Mouse (Mus musculus) hindbrain, embryonic 14.5 days (tissue): ENCODE data around the gene Piwil1. TPM values are rescaled to one million over a fixed set of nuclear protein-coding genes. Genes with fewer than 3 reads are reported as not detected.

ENCODE experiments used
- ATAC-seq: fragments of 200-750 bp; cut with Nextera tagmentation; 2 replicates; pipeline ENCODE4 v1.8.0; 2017; ENCODE audit warnings: moderate number of reproducible peaks, mild to moderate bottlenecking, moderate TSS enrichment, moderate library complexity; ENCODE audit not compliant: low FRiP score
- DNase-seq: peaks from one replicate; pipeline ENCODE4 v3.0.0-alpha.2; 2015; ENCODE audit warnings: low spot score
- H3K27ac ChIP-seq: fragments of 300-500 bp; sonication (generic); 2 replicates; pipeline ENCODE4 v1.5.1; 2014; ENCODE audit warnings: mild to moderate bottlenecking, moderate library complexity
- H3K27me3 ChIP-seq: fragments of 300-500 bp; sonication (generic); 2 replicates; pipeline ENCODE4 v1.6.1; 2014; ENCODE audit warnings: mild to moderate bottlenecking, low read length, mixed read lengths; ENCODE audit not compliant: control insufficient read depth, insufficient read depth
- H3K36me3 ChIP-seq: fragments of 300-500 bp; sonication (generic); replicated peaks from 2 replicates; pipeline ENCODE4 v1.6.1; 2014; ENCODE audit not compliant: control insufficient read depth, insufficient read depth
- H3K4me1 ChIP-seq: fragments of 300-500 bp; sonication (generic); replicated peaks from 2 replicates; pipeline ENCODE4 v1.6.1; 2014; ENCODE audit warnings: antibody characterized with exemption, low read length, mixed read lengths; ENCODE audit not compliant: control insufficient read depth, insufficient read depth
- H3K4me2 ChIP-seq: fragments of 300-500 bp; sonication (generic); replicated peaks from 2 replicates; pipeline ENCODE4 v1.6.1; 2014; ENCODE audit warnings: mild to moderate bottlenecking, moderate library complexity
- H3K4me3 ChIP-seq: fragments of 300-500 bp; sonication (generic); replicated peaks from 2 replicates; pipeline ENCODE4 v1.5.1; 2014; ENCODE audit warnings: mild to moderate bottlenecking, low read length
- H3K9ac ChIP-seq: fragments of 300-500 bp; sonication (generic); 2 replicates; pipeline ENCODE4 v1.6.1; 2014
- H3K9me3 ChIP-seq: fragments of 300-500 bp; sonication (generic); 2 replicates; pipeline ENCODE4 v1.6.1; 2016; ENCODE audit warnings: low read length; ENCODE audit not compliant: control insufficient read depth
- WGBS: fragments of 180-500 bp; shearing (Covaris S2); extraction: QIAGEN DNeasy Blood & Tissue Kit; methylation state at CpG from one replicate; pipeline ENCODE4 v1.1.7; 2014; 5-methylcytosine and 5-hydroxymethylcytosine counted together
- polyA plus RNA-seq: library from polyadenylated mRNA; unstranded; fragments of >200 nt; fragmentation: Nextera tagmentation; extraction: Ambion mirVana; gene quantifications from 2 replicates; pipeline ENCODE4 v1.2.1, GENCODE M21; 2014

Gene Piwil1
- polyA plus RNA-seq, 1 experiment from 2014 or later: 0.19 TPM

GRCm38 (mm10) chr5:128746261-128746660 lies 43.9 kb downstream of the Piwil1 start:
- 84% methylated on average over 8 of the region's 8 CpGs for WGBS

DNA sequence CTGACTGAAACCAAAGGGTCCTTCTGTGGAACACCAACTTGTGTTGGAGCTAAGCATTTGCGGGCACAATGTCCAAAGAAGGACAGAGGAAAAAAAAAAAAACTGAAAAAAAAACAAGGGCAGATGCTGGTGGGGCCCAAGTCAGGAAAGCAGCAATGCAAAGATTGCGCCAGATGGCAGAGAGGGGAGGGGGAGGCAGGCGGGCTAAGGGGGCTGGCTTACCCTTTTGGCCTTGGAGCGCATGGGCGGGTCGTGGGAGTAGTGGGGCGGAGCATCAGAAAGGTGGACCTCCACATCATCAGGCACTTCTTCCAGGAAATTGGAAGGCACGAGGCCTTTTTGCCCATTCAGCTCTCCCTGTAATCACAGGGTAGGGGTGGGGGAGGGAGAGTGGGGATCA lies 58.8 kb downstream of the Piwil1 start:
- no peak for DNase-seq
- Histone ChIP-seq H3K9me3 (no peaks in the 10 kb centered on the region), H3K9ac (no peak overlapping the region), H3K27me3 (no peaks in the 10 kb centered on the region), H3K4me2 (no peak overlapping the region), H3K36me3 (no peaks in the 10 kb centered on the region), H3K4me1 (0 out of 2 replicates have a peak, but pooled peaks cover 4% of the 10 kb centered on the region), H3K4me3 (no peak overlapping the region), H3K27ac (no peak overlapping the region)
- 48% methylated on average over 8 of the region's 8 CpGs for WGBS
- no peak for ATAC-seq

More at GRCm38 (mm10) chr5:128746261-128746660, 43.9 kb downstream of the Piwil1 start:
- no peak for ATAC-seq
- no peaks in the 10 kb centered on the region for H3K9me3 ChIP-seq
- DNase-seq: no peak
- no peak overlapping the region for H3K27ac ChIP-seq
- no peaks in the 10 kb centered on the region for H3K27me3 ChIP-seq
- no peak overlapping the region for H3K4me3 ChIP-seq
- no peaks in the 10 kb centered on the region for H3K36me3 ChIP-seq
- H3K4me2 ChIP-seq: no peak overlapping the region
- no peak overlapping the region for H3K9ac ChIP-seq
- no peaks in the 10 kb centered on the region for H3K4me1 ChIP-seq

GRCm38 (mm10) chr5:128769026-128769631 lies 66.8 kb downstream of the Piwil1 start:
- H3K27ac ChIP-seq: no peak overlapping the region
- peaks cover 3% of the 10 kb centered on the region; the same call in 1 of the 2 replicates for H3K4me1 ChIP-seq
- H3K9me3 ChIP-seq: 0 out of 2 replicates have a peak, but pooled peaks cover 4% of the 10 kb centered on the region
- H3K9ac ChIP-seq: no peak overlapping the region
- H3K36me3 ChIP-seq: no peaks in the 10 kb centered on the region; the same call in 1 of the 2 replicates
- 6% methylated on average over 10 of the region's 10 CpGs for WGBS
- peak overlapping the region; percentile 24 for H3K4me2 ChIP-seq
- ATAC-seq (0 out of 2 replicates have a peak, but pooled peaks have one; percentile 24), DNase-seq (no peak)
- no peak overlapping the region for H3K4me3 ChIP-seq
- H3K27me3 ChIP-seq: no peaks in the 10 kb centered on the region

DNA sequence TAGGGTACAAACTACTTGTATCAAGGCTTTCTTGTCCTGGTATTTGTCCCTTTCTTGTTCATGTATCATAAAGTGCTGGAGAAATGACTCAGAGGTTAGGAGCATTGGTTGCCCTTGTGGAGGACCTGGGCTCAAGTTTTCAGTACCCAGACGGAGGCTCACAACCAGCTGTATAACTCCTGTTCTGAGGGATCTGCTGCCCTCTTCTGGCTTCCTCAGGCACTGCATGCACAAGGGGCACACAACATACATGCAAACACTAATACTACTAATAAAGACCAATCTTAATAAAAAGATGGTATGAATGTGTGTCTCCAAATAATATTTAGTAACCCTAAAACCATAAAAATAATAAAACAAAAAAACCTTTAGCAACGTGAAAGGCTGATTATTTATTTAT lies 74.1 kb downstream of the Piwil1 start:
- H3K27ac ChIP-seq: no peak overlapping the region
- ATAC-seq: no peak
- no peak overlapping the region for H3K4me3 ChIP-seq
- 0 out of 2 replicates have a peak, but pooled peaks cover 4% of the 10 kb centered on the region for H3K9me3 ChIP-seq
- H3K36me3 ChIP-seq: peaks cover 5% of the 10 kb centered on the region; the same call in 1 of the 2 replicates
- H3K4me1 ChIP-seq: no peaks in the 10 kb centered on the region
- H3K9ac ChIP-seq: no peak overlapping the region
- WGBS: 63% methylated on average over 2 of the region's 2 CpGs
- DNase-seq: no peak
- no peaks in the 10 kb centered on the region for H3K27me3 ChIP-seq
- H3K4me2 ChIP-seq: no peak overlapping the region

DNA sequence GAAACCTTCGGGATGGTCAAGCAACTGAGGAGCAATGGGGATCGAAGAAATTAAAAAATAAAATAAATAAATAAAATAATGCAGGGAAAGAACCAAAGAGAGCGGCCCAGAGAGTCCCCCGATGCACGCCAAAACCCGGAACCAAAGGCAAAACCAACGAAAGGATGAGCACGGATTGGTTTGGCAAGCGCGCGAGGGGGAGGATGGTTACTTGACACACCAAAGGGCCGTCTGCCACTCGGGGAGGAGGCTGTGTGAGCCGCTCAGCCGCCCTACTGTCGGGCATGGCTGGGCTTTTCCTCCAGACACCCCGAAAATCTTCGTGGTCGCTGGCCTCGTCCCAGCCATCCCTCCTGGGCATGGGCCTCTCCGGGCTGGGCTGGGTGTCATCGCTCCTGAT lies 79.3 kb downstream of the Piwil1 start:
- H3K4me2 ChIP-seq: no peak overlapping the region
- H3K4me3 ChIP-seq: no peak overlapping the region
- no peaks in the 10 kb centered on the region for H3K4me1 ChIP-seq
- DNase-seq (no peak), ATAC-seq (no peak)
- H3K27me3 ChIP-seq: no peaks in the 10 kb centered on the region
- no peak overlapping the region for H3K9ac ChIP-seq
- H3K27ac ChIP-seq: no peak overlapping the region
- H3K9me3 ChIP-seq: no peaks in the 10 kb centered on the region
- 75% methylated on average over 22 of the region's 22 CpGs for WGBS
- 0 out of 2 replicates have a peak, but pooled peaks cover 5% of the 10 kb centered on the region for H3K36me3 ChIP-seq

GRCm38 (mm10) chr5:128800592-128800991 lies 98.3 kb downstream of the Piwil1 start:
- Histone ChIP-seq H3K4me1 (no peaks in the 10 kb centered on the region), H3K9ac (no peak overlapping the region), H3K9me3 (0 out of 2 replicates have a peak, but pooled peaks cover 1% of the 10 kb centered on the region), H3K4me2 (no peak overlapping the region), H3K27ac (no peak overlapping the region), H3K27me3 (no peaks in the 10 kb centered on the region), H3K36me3 (peaks cover 21% of the 10 kb centered on the region), H3K4me3 (no peak overlapping the region)
- no peak for ATAC-seq
- DNase-seq: no peak
- 88% methylated on average over 5 of the region's 5 CpGs for WGBS

Other genes with a start within 250 kb of the Piwil1 start
- 5.3 and 5.7 TPM in 2 replicates for gene Fzd10, start 101.7 kb upstream of the Piwil1 start, polyA plus RNA-seq